Mouse (Mus musculus): ENCODE measurements around the gene Efna5.

GRCm38 (mm10) chr17:62832550-62833127, 48.5 kb downstream of the Efna5 start:
- TF ChIP-seq FLI1 (IDR thresholded peaks at IDR 0.05; ENCODE audit: low read length) (no peak), GATA1 (IDR thresholded peaks at IDR 0.05; ENCODE audit: borderline replicate concordance, low read length) (no peak)
